Mouse (Mus musculus): ENCODE data around the gene Limk2. TPM values are rescaled to one million over a fixed set of nuclear protein-coding genes. Genes with fewer than 3 reads are reported as not detected.

The Limk2 gene
- total RNA-seq, 2 experiments from 2014 or later: 135 to 140 TPM

DNA sequence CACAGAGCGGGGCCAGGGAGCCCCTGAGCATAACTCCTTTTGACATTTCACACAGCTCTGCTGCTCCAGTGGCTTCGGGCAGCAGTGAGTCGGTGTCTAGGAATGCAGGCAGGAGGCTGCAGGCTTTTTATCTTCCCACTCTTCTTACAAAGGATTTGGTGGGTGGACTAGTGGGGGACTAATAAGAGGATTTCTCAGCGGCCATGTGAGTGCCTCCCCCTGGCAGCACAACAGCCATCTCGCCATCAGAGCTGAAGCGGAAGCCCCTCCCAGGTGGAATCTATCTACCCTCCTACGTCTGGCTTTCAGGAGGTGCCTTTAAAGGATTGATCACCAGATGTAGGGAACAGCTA lies 34.7 kb downstream of the Limk2 start:
- no peak for DNase-seq
- intact Hi-C loops (cut with DNase I): no loop called here

DNA sequence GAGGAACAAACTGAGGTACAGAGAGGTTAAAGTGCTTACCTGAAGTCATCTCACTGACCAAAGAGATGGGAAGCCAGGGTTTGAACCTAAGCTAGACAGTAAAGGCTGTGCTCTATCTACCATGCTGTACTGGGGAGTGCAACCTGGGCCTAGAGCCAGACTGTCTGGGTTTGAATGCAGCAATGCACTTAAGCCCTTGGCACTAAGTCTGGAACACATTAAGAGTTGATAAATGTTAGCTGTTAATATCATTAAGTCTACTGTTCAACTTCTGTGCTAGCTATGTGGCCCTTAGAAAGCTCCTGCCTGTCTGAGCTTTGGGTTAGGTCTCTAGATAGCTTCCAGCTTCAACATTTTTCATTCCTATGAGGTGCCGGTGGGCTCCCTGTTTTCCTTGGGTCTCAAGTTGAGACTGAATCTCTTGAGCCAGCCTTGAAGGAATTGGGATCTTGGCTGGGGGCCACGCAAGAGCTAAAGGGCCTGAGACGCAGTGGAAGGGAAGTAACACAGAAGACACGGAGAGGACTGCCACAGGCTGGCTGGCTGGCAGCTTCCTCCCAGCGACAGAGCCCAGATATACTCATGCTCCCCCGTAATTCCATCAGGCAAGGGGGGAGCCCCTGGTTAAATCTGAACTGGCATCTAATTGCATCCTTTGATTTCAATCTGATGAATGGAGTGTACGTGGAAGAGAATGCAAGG lies 35.2 kb downstream of the Limk2 start:
- intact Hi-C loops (cut with DNase I): no loop called here
- DNase-seq: peak; percentile 36

DNA sequence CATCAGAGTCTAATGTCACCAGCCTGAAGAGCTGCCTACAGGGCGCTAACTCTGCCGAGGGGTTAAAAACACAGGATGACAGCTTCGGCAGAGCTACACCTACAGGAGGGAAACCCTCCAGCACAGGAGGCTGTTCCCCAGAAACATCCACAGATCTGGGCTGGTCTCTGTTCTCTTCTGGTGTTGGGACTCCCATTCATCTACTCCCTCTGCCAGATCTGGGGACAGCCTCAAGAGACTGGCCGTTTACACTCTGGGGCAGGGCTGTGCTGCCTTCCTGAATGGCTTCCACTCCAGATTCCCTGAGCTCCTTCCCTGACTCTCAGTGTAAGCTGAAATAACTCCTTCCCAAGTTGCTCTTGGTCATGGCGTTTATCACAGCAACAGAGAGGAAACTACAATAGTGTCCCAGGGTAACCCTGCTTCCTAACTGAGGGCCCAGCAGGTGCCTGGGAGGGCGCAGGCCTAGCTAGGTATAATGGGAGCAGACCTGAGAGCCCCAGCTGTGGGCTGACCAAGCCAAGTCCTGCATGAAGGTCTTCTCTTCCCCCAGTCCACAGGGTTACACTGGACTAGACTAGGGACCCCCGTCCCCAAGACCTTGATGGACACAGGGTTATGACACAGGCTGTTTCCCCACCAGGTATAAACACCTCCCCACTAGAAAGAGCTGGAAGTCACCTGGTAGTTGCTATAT lies 37.2 kb downstream of the Limk2 start:
- intact Hi-C loops (cut with DNase I): no loop called here
- no peak for DNase-seq

DNA sequence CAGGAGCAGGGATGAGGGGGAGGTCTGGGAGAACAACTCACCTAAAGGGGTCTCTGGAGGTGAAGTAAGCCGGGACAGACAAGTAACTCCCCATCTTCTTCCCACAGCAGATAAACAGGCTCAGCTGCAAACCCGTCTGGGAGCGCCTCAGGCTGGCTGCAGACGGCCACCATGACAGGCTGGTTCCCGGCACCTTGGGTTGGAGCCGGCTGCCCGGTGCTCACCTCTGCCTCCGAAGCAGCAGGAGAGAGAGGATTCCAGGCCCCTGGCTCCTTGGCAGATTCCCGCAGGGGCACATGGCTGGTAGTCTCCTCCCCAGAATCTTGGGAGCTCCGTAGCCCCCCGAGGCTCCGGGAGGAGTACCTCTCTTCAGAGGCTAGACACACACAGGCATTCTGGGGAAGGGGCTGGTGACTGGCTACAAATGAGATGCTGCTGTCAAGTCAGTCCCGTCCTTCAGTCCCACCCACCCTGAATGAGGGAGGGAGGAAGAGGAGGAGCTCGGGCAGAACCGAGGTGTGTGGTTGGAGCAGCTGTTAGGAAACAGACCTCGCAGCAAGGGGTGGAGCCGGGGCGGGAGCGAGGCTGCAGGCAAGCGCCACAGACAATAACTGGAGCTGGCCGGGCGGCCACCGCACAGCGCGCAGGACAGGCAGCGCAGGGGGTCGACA lies 37.9 kb downstream of the Limk2 start:
- peak; percentile 86 for DNase-seq
- intact Hi-C loops (cut with DNase I): no loop called here

DNA sequence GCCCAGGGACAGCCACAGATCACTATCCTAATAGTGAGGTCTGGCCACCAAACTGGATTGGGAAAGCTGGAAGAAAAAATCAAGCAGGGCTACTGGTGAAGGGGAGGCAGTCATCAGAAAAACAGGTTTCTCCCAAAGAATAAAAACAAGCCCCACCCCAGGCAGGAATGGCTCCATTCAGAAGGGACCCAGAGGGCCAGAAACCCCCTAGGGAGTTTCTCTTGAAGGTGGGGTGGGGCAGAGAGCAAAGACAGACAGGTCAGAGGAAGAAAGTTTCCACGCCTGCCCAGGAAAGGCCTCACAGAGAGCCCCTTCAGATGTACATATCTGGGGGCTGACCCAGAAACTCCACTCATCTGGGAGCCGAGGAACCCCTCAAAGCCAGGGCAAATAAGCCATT lies 38.8 kb downstream of the Limk2 start:
- DNase-seq: no peak
- intact Hi-C loops (cut with DNase I): no loop called here

DNA sequence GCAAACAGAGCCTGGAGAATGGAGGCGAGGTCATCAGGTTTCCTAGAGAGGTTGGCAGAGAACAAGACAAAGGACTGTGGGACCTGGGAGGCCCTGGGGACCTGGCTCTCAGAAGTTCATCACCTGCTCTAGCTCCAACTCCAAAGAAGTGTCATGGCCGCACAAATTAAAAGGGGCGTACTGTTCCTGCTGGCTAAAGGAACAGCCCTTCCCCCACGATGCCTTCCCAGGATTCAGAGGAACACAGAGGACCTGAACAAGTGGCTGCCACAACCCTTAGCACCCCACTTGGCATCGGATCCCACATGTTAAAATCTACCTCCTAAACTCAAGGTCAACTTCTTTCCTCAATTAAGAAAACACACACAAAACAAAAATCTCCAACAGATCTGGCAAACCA lies 39.5 kb downstream of the Limk2 start:
- no peak for DNase-seq
- intact Hi-C loops (cut with DNase I): no loop called here

DNA sequence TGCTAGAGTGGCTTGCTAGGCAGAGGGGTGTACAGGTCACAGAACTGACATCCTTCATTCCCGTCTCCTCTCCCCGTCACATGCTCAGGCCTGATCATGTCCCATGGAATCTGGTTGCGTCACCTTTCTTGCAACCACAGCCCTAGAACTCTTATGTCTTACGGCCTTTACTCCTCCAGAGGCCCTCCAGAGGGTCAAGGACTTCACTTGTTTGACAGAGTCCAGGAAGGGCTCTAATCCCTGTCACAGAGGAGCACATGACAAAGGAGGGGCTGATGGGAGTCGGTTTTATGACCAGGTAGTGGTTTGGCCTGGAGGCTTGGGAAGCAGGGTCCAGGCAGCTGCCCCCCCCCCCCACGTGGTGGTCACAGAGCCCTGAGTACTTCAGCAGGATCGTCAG lies 40.0 kb downstream of the Limk2 start:
- DNase-seq: no peak
- intact Hi-C loops (cut with DNase I): no loop called here

DNA sequence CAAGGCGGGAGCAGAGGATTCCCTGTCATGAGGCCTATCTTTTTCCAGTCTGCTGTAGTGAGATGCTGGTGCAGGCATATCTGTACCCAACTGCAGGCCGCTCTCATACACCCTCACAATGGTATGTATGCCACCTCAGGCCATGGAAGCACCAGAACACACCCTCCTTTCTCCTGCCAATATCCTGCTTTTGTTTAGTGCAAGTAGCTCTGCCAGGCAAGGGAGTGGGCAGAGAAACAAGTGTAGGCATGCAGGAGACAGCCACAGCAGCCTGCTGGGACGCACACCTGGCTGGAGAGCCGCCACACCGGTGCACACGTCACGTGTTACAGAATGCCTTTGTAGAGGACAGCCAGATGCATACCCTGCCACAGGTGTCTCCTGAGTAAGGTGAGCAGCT lies 42.6 kb downstream of the Limk2 start:
- intact Hi-C loops (cut with DNase I): no loop called here
- DNase-seq: no peak

DNA sequence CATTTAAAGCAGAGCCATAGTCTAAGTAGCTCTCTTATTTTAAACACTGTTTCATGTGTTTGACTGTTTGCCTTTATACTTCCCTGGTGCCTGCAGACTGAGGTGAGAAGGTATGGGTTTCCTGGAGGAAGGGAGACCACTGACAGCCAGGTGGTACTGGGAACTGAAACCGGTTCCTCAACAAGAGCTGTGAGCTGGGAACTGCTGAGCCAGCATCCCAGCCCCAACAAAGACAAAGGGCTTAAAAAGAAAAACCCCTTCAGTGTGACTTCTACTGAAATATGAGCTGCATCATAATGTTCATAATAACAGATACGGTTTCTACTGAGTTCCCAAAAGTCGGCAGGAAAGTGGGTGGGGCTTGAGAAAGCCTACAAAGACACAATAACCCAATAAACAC lies 46.1 kb downstream of the Limk2 start:
- intact Hi-C loops (cut with DNase I): no loop called here
- no peak for DNase-seq

DNA sequence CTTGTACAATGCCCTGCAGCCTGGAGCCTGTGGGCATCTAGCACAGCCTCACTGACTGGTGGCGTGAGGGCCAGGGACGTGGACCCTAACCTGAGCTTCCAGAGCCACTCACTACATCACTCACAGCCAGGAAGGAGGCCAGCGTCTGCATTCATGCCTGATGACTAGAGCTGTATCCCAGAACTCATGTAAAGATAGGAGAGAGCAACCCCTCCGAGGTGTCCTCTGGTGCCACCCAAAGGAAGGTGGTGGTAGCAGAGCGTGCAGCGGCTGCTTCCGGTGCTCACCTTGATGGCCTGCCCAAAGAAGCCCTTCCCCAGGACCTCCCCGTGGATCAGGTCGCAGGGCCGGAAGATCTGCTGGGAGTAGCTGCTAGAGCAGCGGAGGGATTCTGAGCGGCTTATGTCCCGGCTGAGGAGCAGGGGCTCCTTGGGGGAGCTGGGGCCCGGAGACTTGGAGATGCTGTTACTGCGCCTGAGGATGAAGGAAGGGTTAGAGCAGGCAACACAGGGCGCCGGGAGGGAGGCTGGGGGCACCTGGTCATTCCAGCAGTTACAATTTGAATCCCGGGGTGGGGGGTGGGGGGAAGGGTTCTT lies 55.9 kb downstream of the Limk2 start:
- intact Hi-C loops (cut with DNase I): no loop called here
- no peak for DNase-seq

DNA sequence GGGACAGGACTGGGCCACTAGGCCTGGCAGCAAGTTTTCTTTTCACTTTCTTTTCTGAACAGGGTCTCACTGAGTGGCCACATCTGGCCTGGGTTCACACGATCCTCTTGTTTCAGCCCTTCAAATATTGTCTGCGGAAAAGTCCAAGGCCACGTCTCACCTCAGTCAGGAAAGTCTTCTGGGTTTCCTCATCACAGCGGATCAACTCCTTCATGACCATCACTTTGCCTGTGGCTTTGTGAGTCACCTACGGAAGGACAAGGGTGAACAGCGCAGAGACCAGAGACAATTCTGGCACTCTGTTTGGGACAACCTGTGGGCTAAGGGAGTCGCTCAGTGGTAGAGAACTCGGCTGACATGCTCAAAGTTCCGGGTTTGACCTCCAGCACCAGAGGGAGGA lies 56.9 kb downstream of the Limk2 start:
- intact Hi-C loops (cut with DNase I): no loop called here
- no peak for DNase-seq

DNA sequence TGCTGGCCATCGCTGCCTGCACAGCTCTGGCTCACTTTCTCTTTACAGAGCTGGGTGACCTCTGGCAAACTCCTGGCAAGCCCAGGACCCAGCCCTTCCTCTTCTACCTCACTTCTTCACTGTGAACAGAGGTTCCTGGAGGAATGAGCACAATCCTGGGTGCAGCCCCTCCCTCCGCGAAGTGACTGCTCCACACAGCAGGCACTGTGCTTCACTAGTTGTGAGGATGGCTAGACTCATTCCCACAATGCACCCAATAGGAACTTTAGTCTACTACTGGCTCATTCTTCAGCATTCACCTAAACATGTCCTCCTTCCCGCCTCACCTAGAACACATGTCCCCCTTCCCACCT lies 59.7 kb downstream of the Limk2 start:
- intact Hi-C loops (cut with DNase I): no loop called here
- no peak for DNase-seq

DNA sequence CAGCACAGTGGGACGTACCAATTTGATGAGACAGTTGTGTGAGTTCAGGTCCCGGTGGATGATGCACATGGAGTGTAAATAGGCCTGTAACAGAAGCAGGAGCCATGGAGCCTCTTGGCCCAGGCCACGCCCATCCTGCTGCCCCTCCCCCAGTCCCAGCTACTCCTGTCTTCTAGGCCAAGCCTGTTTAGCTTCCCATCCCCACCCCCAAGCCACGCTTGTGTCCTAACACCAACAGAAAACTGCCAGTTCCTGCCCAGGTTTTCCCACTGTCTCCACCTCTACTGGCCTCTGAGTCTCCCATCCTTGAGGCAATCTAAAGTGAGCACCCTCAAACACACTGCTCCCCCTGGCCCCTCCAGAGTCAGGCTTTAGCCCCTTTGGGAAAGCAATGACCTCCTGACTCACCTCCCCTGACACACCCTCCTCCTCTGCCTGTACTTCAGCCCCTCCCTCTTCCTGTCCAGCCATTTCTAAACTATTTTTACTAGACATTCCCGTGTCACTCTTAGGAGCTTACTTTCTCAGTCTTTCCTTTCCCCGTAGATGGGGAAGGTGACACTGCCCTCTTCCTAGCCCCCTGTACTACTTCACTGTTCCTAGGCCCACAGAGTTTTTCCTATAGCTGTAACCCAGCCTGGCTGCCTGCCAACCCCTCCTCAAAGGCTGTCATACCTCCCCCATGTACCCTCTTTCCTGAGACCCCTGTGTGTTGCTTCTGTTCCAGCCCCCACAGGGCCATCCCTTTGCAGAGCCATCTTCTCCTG lies 60.2 kb downstream of the Limk2 start:
- intact Hi-C loops (cut with DNase I): no loop called here
- DNase-seq: no peak

DNA sequence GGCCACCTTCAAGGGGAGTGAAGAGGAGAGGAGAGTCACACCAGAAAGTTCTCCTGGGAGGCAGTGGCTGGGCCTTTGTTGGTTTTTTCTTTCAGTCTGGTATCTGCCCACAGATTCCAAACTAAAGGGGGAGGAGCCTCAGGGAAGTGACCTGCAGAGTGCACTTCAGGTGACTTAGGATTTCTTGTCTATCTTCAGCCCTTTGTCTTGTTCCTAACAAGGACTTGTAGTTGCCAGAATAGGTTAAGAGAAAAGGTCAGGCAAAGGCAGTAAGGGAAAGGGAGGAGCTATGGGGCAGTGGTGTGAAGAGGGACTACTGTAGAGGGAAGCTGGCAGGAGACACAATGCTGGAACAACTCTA lies 61.2 kb downstream of the Limk2 start:
- intact Hi-C loops (cut with DNase I): no loop called here
- DNase-seq: no peak

DNA sequence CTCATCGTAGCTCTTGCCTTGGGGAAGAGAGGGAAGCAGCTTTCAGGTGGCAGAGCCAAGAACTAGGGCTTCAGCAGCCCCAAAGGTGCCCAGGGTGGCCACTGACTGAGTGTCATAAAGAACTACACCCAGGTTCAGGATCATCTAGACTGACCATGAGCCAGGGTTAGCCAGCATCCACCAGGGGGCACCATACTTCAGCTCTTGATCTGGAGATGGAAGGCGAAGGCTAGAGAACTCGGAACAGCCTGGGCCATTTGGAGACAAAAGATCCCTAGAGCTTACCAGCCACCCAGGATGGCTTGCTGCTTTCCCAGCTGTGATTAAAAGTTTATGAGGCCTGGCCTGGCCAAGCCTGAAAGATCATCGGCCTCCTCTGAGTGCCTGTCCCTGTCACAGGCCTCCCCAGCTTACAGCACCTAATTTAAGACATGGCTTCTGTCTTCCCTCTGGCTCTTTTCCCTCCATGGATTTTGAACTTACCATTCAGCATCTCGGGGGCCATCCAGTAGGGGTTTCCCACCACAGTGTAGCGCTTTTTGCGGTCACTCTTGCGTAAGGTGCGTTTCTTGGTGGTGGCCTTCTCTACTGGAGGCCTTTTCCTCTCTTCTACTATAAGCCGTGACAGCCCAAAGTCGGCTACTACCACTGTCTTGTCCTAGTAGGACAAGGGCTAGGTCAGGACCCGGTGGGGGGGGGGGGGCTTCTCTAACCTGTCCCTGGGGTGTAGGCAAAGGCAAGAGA lies 61.7 kb downstream of the Limk2 start:
- intact Hi-C loops (cut with DNase I): no loop called here
- peak; percentile 90 for DNase-seq

DNA sequence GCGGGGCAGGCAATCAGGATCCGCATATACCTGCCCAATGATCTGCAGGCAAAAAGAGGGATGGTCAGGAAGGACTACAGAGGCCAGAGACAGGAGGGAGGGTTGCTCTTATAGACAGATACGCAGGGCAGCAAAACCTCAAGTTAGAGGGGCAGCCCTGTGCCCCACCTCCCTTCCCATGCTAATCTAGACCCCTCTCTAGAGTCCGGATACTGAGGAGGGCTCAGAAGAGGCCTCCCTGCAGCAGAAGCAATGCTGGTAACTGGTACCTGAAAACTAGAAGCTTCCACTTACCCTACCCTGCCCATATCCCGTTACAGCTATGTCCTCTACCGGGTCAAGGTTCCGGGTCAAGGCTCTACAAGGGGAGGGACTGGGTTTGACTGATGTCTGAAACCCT lies 62.6 kb downstream of the Limk2 start:
- no peak for DNase-seq
- intact Hi-C loops (cut with DNase I): no loop called here

DNA sequence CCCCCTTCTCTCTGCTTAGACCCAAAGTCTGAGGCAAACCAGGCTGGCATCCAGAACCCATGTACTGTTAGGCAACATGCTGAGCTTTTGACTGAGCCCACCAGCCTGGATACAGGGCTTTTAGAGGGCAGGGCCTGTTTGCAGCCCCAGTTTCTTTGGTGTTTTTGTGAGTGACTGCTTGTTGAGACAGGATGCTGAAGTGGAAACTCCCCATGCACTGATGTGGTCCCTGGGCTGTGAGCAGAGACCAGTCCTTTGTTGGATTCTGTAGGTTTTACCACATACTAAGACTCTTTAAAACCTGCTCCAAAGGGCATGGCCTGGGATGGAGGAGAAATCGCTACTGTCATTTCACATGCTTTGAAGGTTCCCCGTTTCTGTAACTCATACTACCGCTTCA lies 64.1 kb downstream of the Limk2 start:
- intact Hi-C loops (cut with DNase I): no loop called here
- no peak for DNase-seq

DNA sequence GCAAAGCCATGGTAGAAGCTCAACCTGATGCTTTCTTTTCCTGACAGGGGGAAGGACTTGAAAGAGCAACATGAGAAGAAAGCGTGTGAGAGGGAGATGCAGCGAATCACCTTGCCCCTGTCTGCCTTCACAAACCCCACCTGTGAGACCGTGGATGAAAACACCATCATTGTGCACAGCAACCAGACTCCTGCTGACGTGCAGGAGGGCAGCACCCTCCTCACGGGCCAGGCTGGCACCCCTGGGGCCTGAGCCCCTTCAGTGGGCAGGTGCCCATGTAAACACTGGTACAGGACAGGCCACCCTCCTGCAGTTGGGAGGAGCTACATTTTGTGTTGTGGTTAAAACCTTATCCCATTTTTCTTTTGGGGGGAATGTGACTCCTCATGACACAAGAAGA lies 67.5 kb downstream of the Limk2 start:
- intact Hi-C loops (cut with DNase I): no loop called here
- DNase-seq: no peak

DNA sequence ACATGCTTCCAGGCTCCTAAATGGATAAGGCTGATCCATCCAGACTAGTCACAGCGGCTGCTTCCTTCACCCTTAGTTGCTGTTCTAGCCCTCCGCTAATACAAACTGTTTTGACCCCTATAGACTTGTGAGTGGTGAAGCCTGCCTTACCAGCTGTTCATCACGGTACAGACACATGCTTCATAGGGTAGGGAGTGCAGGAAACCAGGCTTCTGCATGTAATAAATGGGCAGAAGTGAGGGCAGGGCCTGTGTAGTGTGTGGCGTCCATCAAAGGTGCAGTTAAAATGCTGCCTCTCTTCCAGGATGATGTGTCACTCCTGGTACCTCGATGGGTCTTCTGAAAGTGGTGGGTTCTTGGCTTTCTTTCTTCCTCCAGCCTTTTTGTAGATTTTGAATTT lies 71.0 kb downstream of the Limk2 start:
- no peak for DNase-seq
- intact Hi-C loops (cut with DNase I): no loop called here

DNA sequence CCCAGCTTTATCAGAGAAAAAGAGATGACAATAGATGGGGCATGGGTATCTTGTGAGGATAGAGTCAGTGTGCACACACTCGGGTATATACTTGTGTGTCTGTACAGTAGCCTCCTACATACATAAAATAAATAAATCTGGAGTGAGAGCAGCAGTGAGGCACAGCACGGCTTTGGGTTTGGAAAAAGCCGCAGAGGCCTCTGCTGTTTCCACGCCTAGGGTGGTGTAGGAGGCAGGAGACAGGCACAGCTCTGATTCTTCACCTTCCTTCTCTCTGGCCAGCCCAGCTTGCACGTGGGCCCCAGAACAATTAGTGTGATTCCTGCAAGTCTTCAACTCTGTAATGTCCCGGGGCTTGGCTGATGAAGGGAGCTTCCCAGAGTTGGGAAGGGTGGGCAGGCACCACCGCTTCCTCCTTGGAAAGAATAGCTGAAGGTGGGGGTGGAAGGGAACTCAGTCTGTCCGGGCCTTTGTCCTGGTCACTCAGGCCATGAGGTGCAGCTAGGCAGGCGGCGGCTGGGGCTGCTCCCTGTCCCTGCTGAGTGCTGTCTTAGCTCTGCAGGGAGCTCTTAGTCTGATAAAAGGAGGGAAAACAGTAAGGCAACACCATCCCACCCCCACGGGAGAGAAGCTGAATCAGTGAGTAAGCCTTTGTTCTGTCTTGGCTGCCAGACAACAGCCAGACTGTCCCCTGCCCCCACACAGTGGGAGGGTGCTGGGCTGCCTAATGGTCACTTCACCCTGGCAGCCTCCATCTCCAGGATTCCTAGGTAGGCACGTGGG lies 71.6 kb downstream of the Limk2 start:
- intact Hi-C loops (cut with DNase I): no loop called here
- DNase-seq: peak; percentile 80
